Mouse (Mus musculus) mouse embryonic stem cell (cell line): ENCODE measurements around the gene Arpc1a.
"Not testable (repeated sequence)": the region's sequence is repeated elsewhere in the genome, so short reads cannot be mapped to it uniquely, and the experiment has no call there.

Source experiments
- in situ Hi-C, 2 experiments: fragments of 300-500 bp; cut with MboI; formaldehyde crosslinking; loops; 1 replicate in 1 of 2; 3 replicates in 1 of 2; pipeline ENCODE4 v1.14.3; 2019 to 2020; ENCODE audit warnings: low sequenced_read_pairs in 2 of 2, low pct_unique_long_range_greater_than_20kb in 1 of 2, mixed read lengths in 1 of 2; ENCODE audit not compliant: unreplicated experiment in 1 of 2

Arpc1a gene

DNA sequence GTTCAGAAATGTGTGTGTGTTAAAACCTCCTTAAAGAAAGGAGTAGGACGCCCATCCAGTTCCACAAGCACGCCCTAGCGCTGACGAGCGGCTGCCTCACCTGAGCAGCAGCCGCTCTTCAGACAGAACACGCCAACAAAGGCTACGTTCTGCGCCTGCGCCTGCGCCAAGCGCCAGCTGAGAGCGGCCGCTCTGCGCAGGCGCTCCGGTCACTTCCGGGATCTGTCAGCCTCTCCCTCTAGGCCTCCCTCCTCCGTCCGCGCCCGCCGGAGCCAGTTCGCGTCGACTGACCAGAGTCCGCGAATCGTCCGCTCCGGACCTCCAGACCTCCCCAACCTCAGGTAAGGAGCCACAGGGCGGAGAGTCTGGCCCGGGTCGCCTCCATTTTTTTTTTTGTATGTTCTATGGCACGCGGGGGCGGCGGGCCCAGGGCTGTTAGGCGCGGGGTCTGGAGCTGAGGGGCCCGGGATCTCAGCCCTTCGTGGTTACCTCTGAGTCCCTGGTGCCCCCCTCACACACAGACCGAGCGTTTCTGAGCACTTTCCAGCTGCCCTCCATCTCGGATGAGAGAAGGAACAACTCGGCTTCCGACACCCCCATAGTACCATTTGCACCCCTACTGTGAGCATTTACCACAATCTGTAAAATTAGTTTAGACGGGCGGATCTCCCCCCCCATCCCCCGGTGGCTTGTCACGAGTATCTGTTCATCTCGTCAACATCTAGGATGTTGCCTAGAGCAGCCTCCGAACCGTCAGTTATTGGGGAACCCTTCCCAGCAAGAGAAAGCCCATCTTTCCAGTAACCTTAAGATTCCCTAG, at the start of gene Arpc1a, which contains the start of gene Kpna7:
Gene Arpc1a (plus strand): TSS at position 199 of the 820 bp plus-strand sequence.
Gene Kpna7 (minus strand): TSS at position 399 of the 820 bp plus-strand sequence.
- in situ Hi-C loops = no loop called here

DNA sequence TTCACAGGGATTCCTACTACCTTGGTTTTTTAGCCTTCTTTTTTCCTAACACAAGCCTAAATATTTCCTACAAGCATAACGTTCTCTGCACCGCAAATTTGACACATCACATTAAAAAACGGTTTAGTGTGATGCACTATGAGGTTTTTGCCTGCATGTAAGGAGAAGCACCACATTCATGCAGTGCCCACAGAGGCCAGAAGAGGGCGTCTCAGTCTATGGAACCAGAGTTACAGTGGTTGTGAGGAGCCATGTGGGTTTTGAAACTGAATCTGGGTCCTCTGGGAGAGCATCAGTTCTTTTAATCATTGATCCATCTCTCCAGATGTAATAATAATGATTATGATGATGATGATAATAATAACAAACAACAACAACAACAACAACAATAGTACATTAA, 42.0 kb upstream of the Arpc1a start:
- in situ Hi-C loops = no loop called here

DNA sequence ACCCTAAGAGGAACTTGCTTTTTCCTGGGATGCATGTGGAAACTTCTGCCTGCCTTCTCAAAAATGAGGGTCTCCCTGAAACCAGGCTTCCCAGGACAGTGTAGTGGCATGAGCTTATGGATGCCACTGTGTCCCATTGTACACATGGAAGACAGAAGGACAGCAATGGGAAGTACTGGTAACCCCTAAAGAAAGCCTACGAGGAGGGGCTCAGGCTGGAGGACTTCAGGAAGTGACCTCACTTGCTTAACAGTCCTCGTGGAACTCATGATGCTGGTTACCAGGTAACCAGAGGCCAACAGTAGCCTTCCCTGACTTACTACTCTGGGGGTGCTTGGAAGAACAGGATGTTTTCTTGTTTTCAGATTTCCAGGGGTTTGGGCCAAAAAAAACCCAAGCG, 40.9 kb upstream of the Arpc1a start, which contains the start of gene 1700018F24Rik:
Gene 1700018F24Rik (plus strand): TSS at position 301 of the 400 bp plus-strand sequence.
- in situ Hi-C loops = not testable (repeated sequence)

DNA sequence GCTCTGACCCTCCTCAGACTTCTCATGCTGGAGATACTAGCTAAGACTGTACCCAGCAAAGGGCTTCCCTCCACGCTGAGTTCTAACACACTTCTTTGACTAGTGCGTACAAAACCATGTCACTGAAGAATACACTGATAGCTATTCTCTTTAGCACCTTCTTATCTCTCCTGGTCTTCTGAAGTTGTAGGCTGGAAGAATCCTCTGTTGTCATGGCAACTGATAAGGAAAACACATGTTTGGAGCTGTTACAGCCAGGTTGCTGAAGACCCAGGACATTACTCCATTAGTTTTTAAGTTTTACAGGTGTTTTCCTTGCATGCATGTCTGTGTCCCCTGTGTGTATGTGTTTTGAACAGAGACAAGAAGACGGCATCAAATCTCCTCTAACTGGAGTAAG, 29.4 kb upstream of the Arpc1a start:
- in situ Hi-C loops = not testable (repeated sequence)

DNA sequence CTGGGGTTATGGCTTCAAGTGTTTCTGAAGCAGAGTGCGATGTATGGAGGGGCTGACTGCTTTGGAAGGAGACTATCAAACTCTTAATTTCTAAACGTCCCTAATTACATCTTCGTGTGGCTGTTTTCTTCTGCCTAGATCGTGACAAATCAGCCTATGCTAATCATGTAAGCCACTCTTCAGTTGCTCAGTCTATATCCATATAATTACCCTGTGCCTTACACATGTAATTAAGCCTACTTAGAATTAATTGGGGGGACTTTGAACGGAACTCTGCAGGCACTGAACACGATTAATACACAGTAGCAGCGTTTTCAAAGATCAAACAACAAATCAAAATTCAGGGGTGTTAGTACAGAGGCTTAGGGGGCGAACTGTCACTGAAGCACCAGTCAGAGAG, 25.7 kb upstream of the Arpc1a start:
- in situ Hi-C loops = no loop called here

DNA sequence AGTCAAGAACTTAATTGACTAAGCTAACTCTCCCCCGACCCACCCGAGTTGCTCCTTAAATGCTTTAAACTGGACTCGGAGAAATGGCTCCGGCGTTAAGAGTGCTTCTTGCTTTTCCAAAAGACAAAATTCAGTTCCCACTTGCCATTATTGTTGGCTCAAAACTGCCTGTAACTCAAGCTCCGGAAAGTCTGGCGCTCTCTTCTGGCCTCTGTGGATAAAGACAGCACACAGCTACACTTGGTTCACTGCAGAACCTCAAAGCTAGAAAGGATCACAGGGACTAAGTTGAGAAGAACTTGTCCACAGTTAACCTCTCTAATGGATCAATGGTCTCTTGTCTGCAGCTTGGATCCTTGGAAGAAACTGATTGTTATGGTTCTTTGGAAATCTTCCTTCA, 24.9 kb upstream of the Arpc1a start:
- in situ Hi-C loops = no loop called here

DNA sequence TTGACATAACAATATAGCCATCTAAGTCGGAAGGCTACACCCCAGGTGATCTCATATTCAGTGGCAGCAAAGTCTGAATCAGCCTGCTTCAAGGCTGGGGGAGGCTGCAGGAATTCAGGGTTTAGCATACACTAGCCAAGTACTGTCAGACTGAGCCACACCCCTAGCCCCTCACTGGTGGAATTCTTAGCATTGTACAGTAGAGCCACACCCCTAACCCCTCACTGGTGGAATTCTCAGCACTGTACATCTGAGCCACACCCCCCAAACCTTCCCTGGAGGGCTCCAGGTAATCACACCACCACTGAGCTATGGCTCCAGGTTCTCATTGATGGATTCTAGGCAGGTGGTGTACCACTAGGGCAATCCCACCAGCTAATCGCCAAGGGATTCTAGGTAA, 24.1 kb upstream of the Arpc1a start:
- in situ Hi-C loops = no loop called here

DNA sequence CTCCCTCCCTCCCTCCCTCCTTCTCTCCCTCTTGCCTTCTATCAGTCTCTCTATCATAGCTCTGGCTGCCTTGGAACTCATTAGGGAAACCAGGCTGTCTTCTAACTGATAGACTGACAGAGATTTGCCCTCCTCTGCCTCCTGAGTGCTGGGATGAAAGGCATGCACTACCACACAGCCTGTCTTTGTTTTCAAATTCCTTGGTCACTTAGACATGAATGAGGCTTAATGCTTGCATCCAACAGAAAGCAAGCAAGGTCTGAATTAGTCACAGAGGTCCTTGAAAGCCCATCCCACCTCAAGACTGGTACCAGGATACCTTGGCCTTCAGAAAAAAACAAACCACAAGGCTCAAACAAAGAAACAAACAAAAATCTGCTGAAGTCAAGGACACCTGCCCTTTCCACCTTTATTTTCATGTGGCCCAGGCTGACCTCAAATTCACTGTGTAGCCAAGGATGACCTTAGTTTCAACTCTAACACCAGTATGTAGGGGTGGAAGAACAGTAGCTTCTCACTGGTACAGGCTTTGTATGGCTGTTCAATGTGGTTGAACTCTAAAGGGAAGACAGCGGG, 18.8 kb upstream of the Arpc1a start:
- in situ Hi-C loops = no loop called here

DNA sequence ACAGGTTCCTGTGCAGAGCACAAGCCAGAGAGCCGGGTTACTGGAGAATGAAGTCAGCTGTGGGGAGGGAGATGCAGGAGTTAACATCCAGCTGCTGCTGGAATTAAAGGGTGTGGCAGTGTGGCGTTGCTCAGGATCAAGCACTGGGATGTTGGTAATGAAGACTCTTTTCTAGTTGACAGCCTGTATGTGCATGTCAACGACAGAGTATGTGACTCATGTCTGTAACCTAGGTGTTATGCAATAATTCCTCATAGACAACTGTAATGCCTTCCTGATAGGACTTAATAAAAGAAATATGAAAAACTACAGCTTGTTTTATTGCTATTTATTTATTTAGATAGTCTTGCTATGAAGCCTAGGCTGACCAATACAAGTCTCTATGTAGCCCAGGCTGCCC, 14.8 kb upstream of the Arpc1a start:
- in situ Hi-C loops = no loop called here

DNA sequence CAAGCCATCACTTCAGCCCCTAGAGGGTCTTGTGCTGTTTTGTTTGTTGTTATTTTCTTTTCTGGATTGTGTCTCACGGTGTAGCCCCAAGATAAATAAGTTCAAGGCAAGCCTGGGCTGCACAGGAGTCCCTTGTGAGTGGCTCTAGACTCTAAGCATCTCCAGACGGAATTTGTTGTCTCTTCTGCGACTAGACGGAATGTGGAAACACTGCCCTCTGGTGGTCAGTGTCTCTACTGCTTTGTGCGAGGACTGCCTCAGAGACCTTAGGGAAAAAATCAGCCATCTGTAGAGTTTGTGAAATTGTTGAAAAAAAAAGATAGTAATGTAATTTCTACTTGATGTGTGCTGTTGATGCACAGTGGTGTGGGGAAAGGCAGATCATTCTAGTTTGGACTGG, 13.9 kb upstream of the Arpc1a start:
- in situ Hi-C loops = loop anchor here in 1 of 2 experiments (5.0 kb wide), 2 partner anchors 32 to 72 kb away; no protein-coding TSS in a partner anchor

DNA sequence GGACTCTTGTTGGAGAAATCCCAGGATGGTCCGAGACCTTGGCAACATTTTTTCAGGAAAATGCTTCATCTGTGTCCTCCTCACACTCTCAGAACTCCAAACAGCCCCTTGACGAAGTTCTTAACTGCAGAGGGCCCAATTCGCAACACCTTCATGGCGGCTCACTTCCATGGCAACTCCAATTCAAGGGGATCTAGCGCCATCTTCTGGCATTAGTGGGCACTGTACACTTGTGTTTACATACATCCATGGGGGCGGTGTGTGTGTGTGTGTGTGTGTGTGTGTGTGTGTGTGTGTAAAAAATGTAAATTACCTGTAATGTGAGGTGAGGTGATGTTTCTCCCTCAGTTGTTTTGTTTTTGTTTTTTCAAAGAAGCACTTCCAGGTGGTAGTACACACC, 12.3 kb upstream of the Arpc1a start:
- in situ Hi-C loops = loop anchor here in 1 of 2 experiments (5.0 kb wide), 2 partner anchors 34 to 74 kb away; no protein-coding TSS in a partner anchor

DNA sequence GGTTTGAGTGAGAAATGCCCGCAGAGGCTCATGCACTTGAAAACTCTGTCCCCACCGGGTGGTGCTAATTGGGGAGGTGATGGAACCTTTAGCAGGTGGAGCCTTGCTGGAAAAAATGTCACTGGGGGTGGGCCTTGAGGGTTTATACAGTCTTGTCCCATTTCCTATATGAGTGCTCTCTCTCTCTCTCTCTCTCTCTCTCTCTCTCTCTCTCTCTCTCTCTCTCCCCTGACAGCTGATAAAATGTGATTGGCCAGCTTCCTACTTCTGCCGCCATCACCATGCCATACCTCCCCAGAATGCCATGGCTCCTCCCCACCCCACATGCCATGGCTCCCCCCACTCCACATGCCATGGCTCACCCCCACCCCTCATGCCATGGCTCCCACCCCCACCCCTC, 8.5 kb upstream of the Arpc1a start:
- in situ Hi-C loops = no loop called here

DNA sequence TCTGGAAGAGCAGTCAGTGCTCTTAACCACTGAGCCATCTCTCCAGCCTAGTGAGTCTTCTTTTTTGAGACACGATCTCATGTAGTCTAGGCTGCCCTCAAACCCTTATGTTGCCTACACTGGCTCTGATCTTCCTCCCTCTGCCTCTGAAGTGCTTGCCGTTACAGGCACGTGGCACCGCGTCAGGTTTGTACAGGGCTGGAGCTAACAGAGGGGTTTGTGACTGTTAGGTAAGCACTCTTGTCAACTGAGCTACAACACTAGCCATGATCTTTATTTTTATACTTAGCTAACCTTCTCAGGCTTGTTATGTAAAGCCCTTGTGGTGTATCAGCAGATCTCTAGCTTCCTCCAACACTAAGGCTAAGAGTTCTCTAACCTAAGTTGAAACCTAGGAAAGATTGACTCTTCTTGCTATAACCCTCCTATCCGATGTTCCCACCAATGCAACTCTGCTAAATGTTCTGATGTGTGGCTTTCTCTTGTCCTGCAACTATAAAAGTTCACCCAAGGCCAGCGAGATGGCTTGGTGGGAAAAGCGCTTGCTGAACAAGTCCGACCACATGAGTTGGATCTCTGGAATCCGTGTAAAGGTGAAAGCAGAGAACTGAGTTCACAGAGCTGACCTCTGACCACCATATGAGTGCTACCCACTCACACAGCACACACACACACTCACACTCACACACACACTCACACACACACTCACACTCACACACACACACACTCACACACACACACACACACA, 1.6 kb upstream of the Arpc1a start:
- in situ Hi-C loops = no loop called here

DNA sequence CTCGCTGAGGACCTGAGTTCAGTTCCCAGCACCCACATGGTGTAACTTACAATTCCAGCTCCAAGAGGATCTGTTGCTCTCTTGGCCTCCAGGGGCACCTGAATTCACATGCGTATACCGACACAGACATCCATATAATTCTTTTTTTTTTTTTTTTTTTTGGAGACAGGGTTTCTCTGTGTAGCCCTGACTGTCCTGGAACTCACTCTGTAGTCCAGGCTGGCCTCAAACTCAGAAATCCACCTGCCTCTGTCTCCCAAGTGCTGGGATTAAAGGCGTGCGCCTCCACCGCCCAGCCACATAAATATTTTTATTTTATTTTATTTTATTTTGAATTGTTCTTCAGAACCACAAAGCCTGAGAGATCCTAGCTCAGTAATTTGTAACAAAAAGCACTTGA, 429 bp upstream of the Arpc1a start:
- in situ Hi-C loops = not testable (repeated sequence)

DNA sequence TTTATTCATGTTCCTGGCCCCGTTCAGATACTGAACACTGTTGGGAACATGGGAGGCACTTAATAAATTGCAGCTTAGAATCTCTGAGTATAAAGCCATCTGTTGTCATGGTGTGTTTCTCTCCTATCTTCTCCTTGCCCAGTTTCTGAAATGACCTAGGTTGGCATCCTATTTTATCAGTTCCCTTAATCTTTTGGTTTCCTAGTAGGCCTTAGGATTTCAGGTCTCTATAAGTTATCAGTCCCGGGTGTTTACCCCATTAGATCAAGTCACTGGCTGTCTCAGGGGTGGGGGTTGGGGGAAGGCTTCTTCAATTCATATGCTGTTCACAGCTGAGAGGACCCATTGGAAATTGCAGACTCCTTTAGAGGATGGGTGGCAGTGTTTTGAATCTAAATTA, 1.2 kb downstream of the Arpc1a start:
- in situ Hi-C loops = no loop called here

DNA sequence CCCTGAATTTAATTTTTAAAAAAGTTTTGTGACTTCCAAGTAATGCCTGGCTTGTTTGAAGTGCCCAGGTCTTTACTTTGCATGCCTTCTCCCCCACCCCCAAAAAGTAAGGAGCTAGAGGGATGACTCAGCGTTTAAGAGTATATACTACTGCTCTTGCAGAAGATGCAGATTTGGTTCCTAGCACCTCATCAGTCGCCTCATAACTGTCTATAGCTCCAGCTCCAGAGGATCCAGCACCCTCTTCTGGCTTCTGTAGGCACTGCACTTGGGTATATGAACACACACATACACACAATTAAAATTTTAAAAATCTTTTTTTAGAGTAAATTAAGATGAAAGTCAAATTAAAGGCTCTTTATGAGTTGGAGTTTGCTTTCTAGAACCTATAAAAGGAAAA, 4.6 kb downstream of the Arpc1a start:
- in situ Hi-C loops = no loop called here

DNA sequence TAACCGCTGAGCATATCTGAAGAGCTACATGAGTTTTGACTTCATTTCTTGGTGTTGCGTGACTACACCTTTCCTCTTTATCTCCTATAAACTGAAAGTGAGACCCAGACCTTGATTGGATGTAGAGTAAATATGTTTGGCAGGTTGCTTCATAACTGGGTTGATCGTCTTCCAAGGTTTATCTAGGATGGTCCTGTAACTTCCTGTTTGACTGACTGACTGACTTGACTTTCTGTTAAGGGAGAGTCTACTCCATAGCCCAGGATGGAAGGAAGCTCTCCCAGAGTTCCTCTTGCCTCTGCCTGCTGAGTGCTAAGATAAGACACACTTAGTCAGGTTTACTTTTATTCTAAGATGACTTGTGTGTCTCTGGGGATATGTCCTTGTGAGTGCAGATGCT, 6.2 kb downstream of the Arpc1a start:
- in situ Hi-C loops = no loop called here

DNA sequence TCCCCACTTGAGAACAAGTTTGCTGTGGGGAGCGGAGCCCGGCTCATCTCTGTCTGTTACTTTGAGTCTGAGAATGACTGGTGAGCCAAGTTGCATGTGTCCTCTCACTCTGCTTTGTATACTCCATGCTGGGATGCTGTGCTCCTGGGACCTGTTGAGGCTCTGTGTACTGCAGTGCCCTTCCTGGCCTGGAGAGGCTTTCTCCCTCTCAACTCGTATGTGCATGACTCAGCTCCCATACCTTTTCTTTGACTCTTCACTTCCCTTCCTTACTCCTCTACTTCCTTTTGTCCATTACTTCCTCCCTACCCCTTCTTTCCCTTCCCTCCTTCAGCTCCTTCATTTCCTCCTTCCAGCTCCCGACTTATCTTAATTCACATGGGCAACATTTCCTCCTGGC, 12.6 kb downstream of the Arpc1a start:
- in situ Hi-C loops = no loop called here

DNA sequence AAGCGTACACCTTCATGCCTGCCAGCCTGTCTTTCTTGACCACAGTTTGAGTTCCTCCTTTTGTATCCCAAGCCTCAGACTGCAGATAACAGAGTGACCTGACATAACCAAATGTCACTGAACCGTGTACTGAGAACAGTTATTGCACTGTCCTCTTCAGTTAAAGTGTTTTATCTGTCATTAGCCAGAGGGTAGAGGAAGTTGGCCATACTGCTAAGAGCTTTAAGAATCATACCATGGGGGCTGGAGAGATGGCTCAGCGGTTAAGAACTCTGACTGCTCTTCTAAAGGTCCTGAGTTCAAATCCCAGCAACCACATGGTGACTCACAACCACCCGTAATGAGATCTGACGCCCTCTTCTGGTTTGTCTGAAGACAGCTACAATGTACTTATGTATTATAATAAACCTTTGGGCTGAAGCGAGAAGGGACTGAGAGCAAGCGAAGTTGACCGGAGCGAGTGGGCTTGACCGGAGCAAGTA, 14.8 kb downstream of the Arpc1a start:
- in situ Hi-C loops = no loop called here
